Mouse (Mus musculus) olfactory bulb, adult 2 months (tissue): Measurements from ENCODE around the gene Nprl3.

Experiments used
- CTCF ChIP-seq: fragments of 200-500 bp; IDR thresholded peaks from 2 replicates; pipeline ENCODE4 v1.5.1; 2012; ENCODE audit warnings: low read depth, mild to moderate bottlenecking, low read length, moderate library complexity; ENCODE audit not compliant: insufficient read depth
- POLR2A ChIP-seq: fragments of 200-500 bp; IDR thresholded peaks from 2 replicates; pipeline ENCODE4 v1.6.1; 2012; ENCODE audit warnings: mild to moderate bottlenecking, low read depth, low read length, moderate library complexity; ENCODE audit not compliant: insufficient read depth

DNA sequence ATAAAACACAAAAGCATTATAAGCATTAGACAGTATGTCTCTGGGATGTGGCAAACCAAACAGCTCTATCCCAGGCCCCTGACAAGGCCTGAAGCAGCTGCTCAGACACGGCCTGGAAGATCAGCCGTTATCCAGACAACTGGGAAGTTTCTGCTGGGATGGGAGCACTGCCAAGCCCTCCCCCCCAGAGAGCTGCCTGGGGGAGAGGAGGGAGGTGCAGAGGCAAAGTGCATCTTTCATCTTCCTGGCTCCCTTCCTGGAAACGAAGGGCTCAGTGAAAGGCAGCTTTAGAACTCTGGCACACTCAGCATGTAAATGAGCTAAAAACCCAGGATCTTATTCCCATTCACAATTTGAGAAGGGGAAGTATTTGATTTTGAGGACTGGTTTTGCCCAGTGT is 31.9 kb downstream of the Nprl3 start:
- TF ChIP-seq CTCF (no peak), POLR2A (no peak)
